Mouse (Mus musculus) ES-E14 (cell line): ENCODE results near the gene Ttc4. TPM values are rescaled to one million over a fixed set of nuclear protein-coding genes. Genes with fewer than 3 reads are reported as not detected.

ENCODE experiments used
- DNase-seq: peaks from one replicate; pipeline ENCODE4 v3.0.0-alpha.2; 2013; ENCODE audit warnings: low read depth, low spot score
- H3K27ac ChIP-seq: 2 replicates; pipeline ENCODE4 v1.5.1; 2012; ENCODE audit warnings: low read depth, mild to moderate bottlenecking, low read length, moderate library complexity, mixed read lengths; ENCODE audit not compliant: poor library complexity, insufficient read depth, severe bottlenecking
- H3K36me3 ChIP-seq: 2 replicates; pipeline ENCODE4 v1.6.1; 2012; ENCODE audit warnings: mild to moderate bottlenecking, low read length, moderate library complexity, mixed read lengths; ENCODE audit not compliant: control insufficient read depth, poor library complexity, insufficient read depth, severe bottlenecking
- H3K4me1 ChIP-seq, 2 experiments: fragments of 150-350 bp in 1 of 2; sonication (generic) in 1 of 2; 2 replicates each; pipeline ENCODE4 v1.6.1; 2012; ENCODE audit warnings: low read length in 2 of 2, mild to moderate bottlenecking in 1 of 2, mixed read lengths in 1 of 2; ENCODE audit not compliant: control insufficient read depth in 2 of 2, insufficient read depth in 2 of 2, poor library complexity in 1 of 2
- H3K4me3 ChIP-seq, 2 experiments: fragments of 150-350 bp in 1 of 2; sonication (generic) in 1 of 2; 2 replicates each; pipeline ENCODE4 v1.5.1; 2012; ENCODE audit warnings: low read length in 2 of 2, low read depth in 1 of 2, mild to moderate bottlenecking in 1 of 2, mixed read lengths in 1 of 2; ENCODE audit not compliant: insufficient read depth in 1 of 2, poor library complexity in 1 of 2, severe bottlenecking in 1 of 2
- H3K9ac ChIP-seq: 2 replicates; pipeline ENCODE4 v1.6.1; 2012; ENCODE audit warnings: low read depth, mild to moderate bottlenecking, low read length, mixed read lengths; ENCODE audit not compliant: poor library complexity, insufficient read depth, severe bottlenecking
- H3K9me3 ChIP-seq: fragments of 150-350 bp; sonication (generic); 2 replicates; pipeline ENCODE4 v1.6.1; 2012; ENCODE audit warnings: low read depth, mild to moderate bottlenecking, low read length; ENCODE audit not compliant: control insufficient read depth, insufficient read depth
- CHD2 ChIP-seq: IDR thresholded peaks from 2 replicates; pipeline ENCODE4 v1.6.1; 2014; ENCODE audit warnings: mild to moderate bottlenecking, low read depth, low read length, inconsistent platforms
- HCFC1 ChIP-seq: IDR thresholded peaks from 2 replicates; pipeline ENCODE4 v1.6.1; 2012; ENCODE audit warnings: low read length, inconsistent platforms, borderline replicate concordance; ENCODE audit not compliant: insufficient read depth
- MAFK ChIP-seq: IDR thresholded peaks from 2 replicates; pipeline ENCODE4 v1.6.1; 2014; ENCODE audit warnings: mild to moderate bottlenecking, low read depth, low read length, inconsistent platforms; ENCODE audit not compliant: insufficient read depth
- ZC3H11A ChIP-seq: IDR thresholded peaks from 2 replicates; pipeline ENCODE4 v1.6.1; 2012; ENCODE audit warnings: low read depth, mild to moderate bottlenecking, inconsistent platforms, low read length, borderline replicate concordance
- ZNF384 ChIP-seq: IDR thresholded peaks from 2 replicates; pipeline ENCODE4 v1.6.1; 2012; ENCODE audit warnings: low read depth, low read length, inconsistent platforms
- in situ Hi-C, 2 experiments: fragments of 600-800 bp; cut with MboI; formaldehyde crosslinking; loops; one replicate each; pipeline ENCODE4 v1.15.1; 2025; ENCODE audit warnings: low sequenced_read_pairs in 2 of 2, inconsistent platforms in 1 of 2; ENCODE audit not compliant: unreplicated experiment in 2 of 2
- total RNA-seq: library from RNA; depleted of rRNA; stranded (reverse); fragments of 300-350 nt; gene quantifications from 2 replicates; pipeline ENCODE4 v1.2.3, GENCODE M21; 2012; rRNA removed

Gene Ttc4
- total RNA-seq: 47.1 and 48.8 TPM in 2 replicates

- in situ Hi-C loops: no loop called here
- Histone ChIP-seq H3K9me3 (no peaks in the 10 kb centered on the region), H3K36me3 (peaks cover 24% of the 10 kb centered on the region), H3K4me3 (peak within 1 kb of the TSS; percentile 84 to 98), H3K27ac (no peak within 1 kb of the TSS), H3K9ac (peak within 1 kb of the TSS; percentile 96), H3K4me1 (peaks cover 0 to 5% of the 10 kb centered on the region in 2 experiments; a peak in 3 of 4 replicates)
- peak; percentile 89 for DNase-seq
- TF ChIP-seq HCFC1 (peak; percentile 85), ZNF384 (no peak)
Measured at GRCm38 (mm10) chr4:106678442-106679118, at the start of gene Ttc4. Ttc4 (minus strand) TSS chr4:106678944.

GRCm38 (mm10) chr4:106720631-106721030, 41.9 kb upstream of the Ttc4 start:
- in situ Hi-C loops: no loop called here

GRCm38 (mm10) chr4:106713622-106714021, 34.9 kb upstream of the Ttc4 start:
- H3K9me3 ChIP-seq: no peaks in the 10 kb centered on the region
- no peak overlapping the region for H3K9ac ChIP-seq
- no peaks in the 10 kb centered on the region for H3K4me1 ChIP-seq
- H3K4me3 ChIP-seq: no peak overlapping the region
- in situ Hi-C loops: loop anchor here in 1 of 2 experiments (10.0 kb wide), 1 partner anchor 99 kb away; the partner anchor contains the start of gene Lexm
- no peak for TF ChIP-seq MAFK
- H3K36me3 ChIP-seq: no peaks in the 10 kb centered on the region
- DNase-seq: no peak
- no peak overlapping the region for H3K27ac ChIP-seq

More at GRCm38 (mm10) chr4:106720631-106721030, 41.9 kb upstream of the Ttc4 start:
- TF ChIP-seq HCFC1: no peak
- TF ChIP-seq MAFK: no peak
- TF ChIP-seq CHD2: no peak
- TF ChIP-seq ZC3H11A: no peak
- no peak for TF ChIP-seq ZNF384
- H3K4me1 ChIP-seq: no peaks in the 10 kb centered on the region
- no peak for DNase-seq
- no peaks in the 10 kb centered on the region for H3K9me3 ChIP-seq
- no peak overlapping the region for H3K27ac ChIP-seq
- no peak overlapping the region for H3K9ac ChIP-seq
- no peaks in the 10 kb centered on the region for H3K36me3 ChIP-seq
- no peak overlapping the region for H3K4me3 ChIP-seq

GRCm38 (mm10) chr4:106708408-106708807, 29.7 kb upstream of the Ttc4 start:
- TF ChIP-seq MAFK (no peak), ZC3H11A (peak; percentile 83), ZNF384 (no peak), CHD2 (no peak), HCFC1 (no peak)

GRCm38 (mm10) chr4:106707957-106708356, 29.2 kb upstream of the Ttc4 start:
- in situ Hi-C loops: loop anchor here in 1 of 2 experiments (5.0 kb wide), 1 partner anchor 76 kb away; no protein-coding TSS in a partner anchor

More at GRCm38 (mm10) chr4:106708408-106708807, 29.7 kb upstream of the Ttc4 start:
- Histone ChIP-seq H3K4me3 (no peak overlapping the region), H3K9ac (peak overlapping the region; percentile 14; the same call in 1 of the 2 replicates), H3K9me3 (no peaks in the 10 kb centered on the region), H3K36me3 (no peaks in the 10 kb centered on the region), H3K27ac (peak overlapping the region; percentile 51; the same call in 1 of the 2 replicates), H3K4me1 (peaks cover 4 to 20% of the 10 kb centered on the region in 2 experiments; a peak in 3 of 4 replicates)
- in situ Hi-C loops: loop anchor here in 1 of 2 experiments (5.0 kb wide), 1 partner anchor 76 kb away; no protein-coding TSS in a partner anchor
- peak; percentile 74 for DNase-seq

More at GRCm38 (mm10) chr4:106707957-106708356, 29.2 kb upstream of the Ttc4 start:
- TF ChIP-seq ZNF384 (no peak), CHD2 (no peak), ZC3H11A (no peak), MAFK (no peak), HCFC1 (no peak)
- peak overlapping the region; percentile 51; the same call in 1 of the 2 replicates for H3K27ac ChIP-seq
- H3K36me3 ChIP-seq: no peaks in the 10 kb centered on the region
- H3K4me1 ChIP-seq: peaks cover 4 to 20% of the 10 kb centered on the region in 2 experiments; a peak in 3 of 4 replicates
- peak; percentile 63 for DNase-seq
- no peak overlapping the region for H3K4me3 ChIP-seq
- no peaks in the 10 kb centered on the region for H3K9me3 ChIP-seq
- no peak overlapping the region; the same call in 1 of the 2 replicates for H3K9ac ChIP-seq
